Mouse (Mus musculus) thymus, adult 2 months (tissue): ENCODE measurements around the gene Vmn1r84. TPM values are rescaled to one million over a fixed set of nuclear protein-coding genes. Genes with fewer than 3 reads are reported as not detected.

Source experiments
- DNase-seq: peaks from one replicate; pipeline ENCODE4 v3.0.0; 2021
- H3K27ac ChIP-seq: fragments of 200-500 bp; 2 replicates; pipeline ENCODE4 v1.5.1; 2012; ENCODE audit warnings: low read length, control low read depth; ENCODE audit not compliant: control insufficient read depth, insufficient read depth
- H3K27me3 ChIP-seq: fragments of 200-500 bp; 2 replicates; pipeline ENCODE4 v1.6.1; 2012; ENCODE audit warnings: mild to moderate bottlenecking, low read length, moderate library complexity, mixed read lengths; ENCODE audit not compliant: control insufficient read depth, insufficient read depth
- H3K36me3 ChIP-seq: fragments of 200-500 bp; 2 replicates; pipeline ENCODE4 v1.6.1; 2012; ENCODE audit warnings: mild to moderate bottlenecking, low read length, moderate library complexity; ENCODE audit not compliant: control insufficient read depth, insufficient read depth
- H3K4me1 ChIP-seq: fragments of 200-500 bp; replicated peaks from 2 replicates; pipeline ENCODE4 v1.6.1; 2012; ENCODE audit warnings: low read length; ENCODE audit not compliant: control insufficient read depth, insufficient read depth
- H3K4me3 ChIP-seq: fragments of 200-500 bp; 2 replicates; pipeline ENCODE4 v1.5.1; 2012; ENCODE audit warnings: mild to moderate bottlenecking, low read length, control low read depth, moderate library complexity; ENCODE audit not compliant: control insufficient read depth, insufficient read depth
- CTCF ChIP-seq: fragments of 200-500 bp; IDR thresholded peaks from 2 replicates; pipeline ENCODE4 v1.5.1; 2012; ENCODE audit warnings: mild to moderate bottlenecking, control low read depth, low read length, moderate library complexity, borderline replicate concordance; ENCODE audit not compliant: control insufficient read depth, poor library complexity, insufficient read depth; ENCODE audit errors: extremely low read depth
- POLR2A ChIP-seq: fragments of 200-500 bp; IDR thresholded peaks from 2 replicates; pipeline ENCODE4 v1.6.1; 2012; ENCODE audit warnings: mild to moderate bottlenecking, low read length, control low read depth, moderate library complexity; ENCODE audit not compliant: control insufficient read depth, poor library complexity, insufficient read depth; ENCODE audit errors: extremely low read depth
- WGBS: fragments of 180-500 bp; shearing (Covaris S2); methylation state at CpG from one replicate; pipeline ENCODE4 v1.1.7; 2018; 5-methylcytosine and 5-hydroxymethylcytosine counted together
- polyA plus RNA-seq: library from polyadenylated mRNA; depleted of rRNA; stranded (reverse); fragments of >200 nt; gene quantifications from 2 replicates; pipeline ENCODE4 v1.2.3, GENCODE M21; 2012; rRNA removed

Vmn1r84 gene
- polyA plus RNA-seq, result not detected in 2 replicates

DNA sequence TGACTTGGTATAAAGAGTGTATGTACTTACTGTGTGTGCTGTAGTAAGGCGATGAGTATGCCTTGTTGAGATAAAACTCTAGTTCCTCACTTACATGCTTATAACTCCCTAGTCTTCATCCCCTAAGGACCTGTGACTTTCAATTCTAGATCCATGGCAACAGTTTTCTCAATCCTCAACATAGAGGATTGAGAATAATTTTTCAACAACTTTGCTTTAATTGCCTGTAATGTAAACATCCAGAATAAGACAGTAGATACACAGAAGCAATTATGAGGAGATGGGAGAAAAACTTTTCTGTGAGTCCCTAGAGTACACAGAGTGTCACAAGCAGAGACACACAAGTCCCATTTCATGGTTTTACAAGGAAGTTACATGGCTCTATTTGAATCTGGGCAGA is at the start of gene Vmn1r84:
Gene Vmn1r84 (minus strand): TSS at position 101 of the 400 bp plus-strand sequence.
- TF ChIP-seq POLR2A, result no peak
- no peak for TF ChIP-seq CTCF
- no peak within 1 kb of the TSS for H3K27ac ChIP-seq
- 78% methylated on average over 1 of the region's 1 CpGs for whole genome bisulfite sequencing
- no peak within 1 kb of the TSS for H3K4me3 ChIP-seq
- H3K27me3 ChIP-seq, result no peaks in the 10 kb centered on the region
- DNase-seq, result no peak
- no peaks in the 10 kb centered on the region for H3K4me1 ChIP-seq
- no peaks in the 10 kb centered on the region for H3K36me3 ChIP-seq

GRCm38 (mm10) chr7:12329381-12329780 is 39.7 kb downstream of the Vmn1r84 start, which contains the start of gene Vmn1r83:
Gene Vmn1r83, minus strand, starts transcription at chr7:12329481.
- Histone ChIP-seq H3K27me3 (no peaks in the 10 kb centered on the region), H3K4me1 (no peaks in the 10 kb centered on the region), H3K27ac (no peak within 1 kb of the TSS), H3K36me3 (no peaks in the 10 kb centered on the region), H3K4me3 (no peak within 1 kb of the TSS)
- WGBS, result 87% methylated on average over 2 of the region's 2 CpGs
- DNase-seq, result no peak
- no peak for TF ChIP-seq POLR2A
- TF ChIP-seq CTCF, result no peak

Other genes with a start within 250 kb of the Vmn1r84 start
- gene Vmn1r78, start 219.0 kb downstream of the Vmn1r84 start, polyA plus RNA-seq, result not detected in 2 replicates
- not detected in 2 replicates for gene Vmn1r79, start 198.0 kb downstream of the Vmn1r84 start, polyA plus RNA-seq
- gene Vmn1r80, start 180.0 kb downstream of the Vmn1r84 start, polyA plus RNA-seq, result not detected in 2 replicates
- not detected in 2 replicates for gene Vmn1r81, start 101.0 kb downstream of the Vmn1r84 start, polyA plus RNA-seq
- gene Vmn1r82, start 68.8 kb downstream of the Vmn1r84 start, polyA plus RNA-seq, result not detected in 2 replicates
- not detected in 2 replicates for gene Vmn1r83, start 39.8 kb downstream of the Vmn1r84 start, polyA plus RNA-seq
- gene Zfp551, start 53.5 kb upstream of the Vmn1r84 start, polyA plus RNA-seq, result 1.0 and 1.2 TPM in 2 replicates
- 6.5 and 7.6 TPM in 2 replicates for gene Zfp606, start 109.0 kb upstream of the Vmn1r84 start, polyA plus RNA-seq
- not detected in 2 replicates for gene 2900092C05Rik, start 143.2 kb upstream of the Vmn1r84 start, polyA plus RNA-seq
- not detected in 2 replicates for gene Vmn2r53, start 239.5 kb upstream of the Vmn1r84 start, polyA plus RNA-seq